ENCODE assay signal across 7 mouse cellular contexts in the genomic region with DNA sequence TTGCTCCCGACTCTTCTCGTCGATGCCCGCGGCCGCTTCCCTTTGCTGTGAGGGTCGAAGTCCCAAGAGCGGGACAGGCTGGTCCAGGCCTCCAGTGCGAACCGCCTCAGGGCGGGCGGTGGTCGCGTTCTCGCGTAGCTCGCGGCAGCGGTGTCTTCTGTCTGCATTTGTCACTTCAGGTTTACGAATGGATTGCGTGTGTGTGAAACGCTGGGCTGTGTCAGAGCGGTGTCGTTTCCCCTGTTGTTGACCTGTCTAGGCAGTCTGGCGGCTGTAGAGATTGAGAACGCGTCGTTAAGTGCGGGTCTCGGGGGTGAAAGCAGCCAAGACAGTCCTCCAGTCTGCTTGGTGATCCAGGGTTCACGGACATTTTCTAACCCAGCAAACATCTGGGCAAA. TPM values are rescaled to one million over a fixed set of nuclear protein-coding genes. Genes with fewer than 3 reads are reported as not detected.
DNase-seq lines count a peak whose midpoint lies in the region; ATAC-seq and TF ChIP-seq lines count a peak whose summit lies in the region.

No protein-coding gene starts in this region.

- H3K4me3 ChIP-seq in erythroblast, embryonic 14.5 days (replicated peaks), result peak overlapping the region; percentile 100
- H3K4me3 ChIP-seq in limb, embryonic 13.5 days, result peak overlapping the region; percentile 95
- H3K4me3 ChIP-seq in olfactory bulb, adult 2 months (ENCODE audit: insufficient read depth, low read depth, low read length), result peak overlapping the region; percentile 84

- no peaks in the 10 kb centered on the region for H3K27me3 ChIP-seq in erythroblast, embryonic 14.5 days (ENCODE audit: control insufficient read depth)
- no peaks in the 10 kb centered on the region for H3K27me3 ChIP-seq in limb, embryonic 13.5 days

- H3K9ac ChIP-seq in limb, embryonic 13.5 days, result peak overlapping the region; percentile 95

- peak overlapping the region; percentile 84 for H3K27ac ChIP-seq in limb, embryonic 13.5 days
- H3K27ac ChIP-seq in olfactory bulb, adult 2 months (ENCODE audit: insufficient read depth, low read depth, low read length), result peak overlapping the region; percentile 54

- no peak for TF ChIP-seq CTCF in olfactory bulb, adult 2 months (IDR thresholded peaks at IDR 0.05; ENCODE audit: insufficient read depth, low read depth, low read length)

- peak; percentile 10 for DNase-seq in ovary, adult 18-20 months (ENCODE audit: low spot score)
- no peak for DNase-seq in ovary, postnatal 10 days (ENCODE audit: low spot score)
- DNase-seq in right cerebral cortex, postnatal 4 days, result no peak
- DNase-seq in spleen, postnatal 36 days (ENCODE audit: low spot score in 2 of 2), result no peak

- no peaks in the 10 kb centered on the region for H3K9me3 ChIP-seq in erythroblast, embryonic 14.5 days (ENCODE audit: control insufficient read depth, low read length)
- no peaks in the 10 kb centered on the region for H3K9me3 ChIP-seq in limb, embryonic 13.5 days

- peaks cover 12% of the 10 kb centered on the region for H3K36me3 ChIP-seq in erythroblast, embryonic 14.5 days (ENCODE audit: control insufficient read depth)
- no peaks in the 10 kb centered on the region for H3K36me3 ChIP-seq in limb, embryonic 13.5 days

- under 1% methylated on average over 31 of the region's 31 CpGs for WGBS in limb, embryonic 13.5 days
- under 1% methylated on average over 31 of the region's 31 CpGs for WGBS in olfactory bulb, adult 2 months

- H3K4me2 ChIP-seq in limb, embryonic 13.5 days (replicated peaks), result peak overlapping the region; percentile 80

- TF ChIP-seq POLR2A in olfactory bulb, adult 2 months (IDR thresholded peaks at IDR 0.05; ENCODE audit: insufficient read depth, low read depth, low read length), result no peak

- ATAC-seq in limb, embryonic 13.5 days (ENCODE audit: low FRiP score, low read depth), result peak; percentile 77

- peaks cover 30% of the 10 kb centered on the region for H3K4me1 ChIP-seq in erythroblast, embryonic 14.5 days (ENCODE audit: control insufficient read depth)
- peaks cover 22% of the 10 kb centered on the region for H3K4me1 ChIP-seq in limb, embryonic 13.5 days
- 0 out of 2 replicates have a peak, but pooled peaks cover 2% of the 10 kb centered on the region for H3K4me1 ChIP-seq in olfactory bulb, adult 2 months (ENCODE audit: control insufficient read depth, insufficient read depth, low read length)

RNA-seq across cellular contexts. Expression of a gene that starts 0.3 kb away (rescaled TPM):
- 2.8 and 4.6 TPM in 2 replicates for polyA plus RNA-seq in erythroblast, embryonic 14.5 days (2012)
- polyA plus RNA-seq in limb, embryonic 13.5 days (2015; fragmentation: Nextera tagmentation; extraction: Ambion mirVana), result 133 and 134 TPM in 2 replicates
- not detected in 2 replicates for polyA plus RNA-seq in olfactory bulb, adult 2 months (2012; ENCODE audit: insufficient read depth, insufficient read length, low replicate concordance, missing spikeins)

RNA-seq across cellular contexts. Expression of a gene that starts 0.4 kb away (rescaled TPM):
- 3.3 and 6.4 TPM in 2 replicates for polyA plus RNA-seq in erythroblast, embryonic 14.5 days (2012)
- polyA plus RNA-seq in limb, embryonic 13.5 days (2015; fragmentation: Nextera tagmentation; extraction: Ambion mirVana), result 129 and 143 TPM in 2 replicates
- 248 TPM in 1 of 2 replicates, not detected in the other for polyA plus RNA-seq in olfactory bulb, adult 2 months (2012; ENCODE audit: insufficient read depth, insufficient read length, low replicate concordance, missing spikeins)

RNA-seq across cellular contexts. Expression of a gene that starts 49.5 kb away (rescaled TPM):
- not detected in 2 replicates for polyA plus RNA-seq in erythroblast, embryonic 14.5 days (2012)
- not detected in 2 replicates for polyA plus RNA-seq in limb, embryonic 13.5 days (2015; fragmentation: Nextera tagmentation; extraction: Ambion mirVana)
- not detected in 2 replicates for polyA plus RNA-seq in olfactory bulb, adult 2 months (2012; ENCODE audit: insufficient read depth, insufficient read length, low replicate concordance, missing spikeins)

RNA-seq across cellular contexts. Expression of a gene that starts 50.1 kb away (rescaled TPM):
- not detected in 2 replicates for polyA plus RNA-seq in erythroblast, embryonic 14.5 days (2012)
- polyA plus RNA-seq in limb, embryonic 13.5 days (2015; fragmentation: Nextera tagmentation; extraction: Ambion mirVana), result not detected in 2 replicates
- not detected in 2 replicates for polyA plus RNA-seq in olfactory bulb, adult 2 months (2012; ENCODE audit: insufficient read depth, insufficient read length, low replicate concordance, missing spikeins)

RNA-seq across cellular contexts. Expression of a gene that starts 50.4 kb away (rescaled TPM):
- 0.02 TPM in 1 of 2 replicates, not detected in the other for polyA plus RNA-seq in erythroblast, embryonic 14.5 days (2012)
- polyA plus RNA-seq in limb, embryonic 13.5 days (2015; fragmentation: Nextera tagmentation; extraction: Ambion mirVana), result 0.57 and 0.78 TPM in 2 replicates
- not detected in 2 replicates for polyA plus RNA-seq in olfactory bulb, adult 2 months (2012; ENCODE audit: insufficient read depth, insufficient read length, low replicate concordance, missing spikeins)

Comparison
In these comparisons a context has a peak if more than half of its experiments do, and no peak if none do; other contexts are left out.
1. RNA of a gene that starts 0.4 kb away (polyA plus RNA-seq): 248 TPM in olfactory bulb, adult 2 months and 129 to 143 TPM in limb, embryonic 13.5 days; 3.3 to 6.4 TPM in erythroblast, embryonic 14.5 days; every median in the first group is over 10 times any median in the second.
2. Peak in every context shown above with its lines, with median percentiles within 50 percentile points of each other: H3K4me3 ChIP-seq.